Mouse (Mus musculus) ES-CJ7 (cell line): ENCODE measurements around the gene Col24a1.

Experiments used
- DNase-seq: peaks from one replicate; pipeline ENCODE4 v3.0.0; 2011; ENCODE audit warnings: low read depth, low spot score

The Col24a1 gene

GRCm38 (mm10) chr3:145353951-145354350, 61.7 kb downstream of the Col24a1 start:
- no peak for DNase-seq

GRCm38 (mm10) chr3:145356865-145357487, 64.7 kb downstream of the Col24a1 start:
- no peak for DNase-seq

GRCm38 (mm10) chr3:145365227-145365626, 73.0 kb downstream of the Col24a1 start:
- DNase-seq: peak; percentile 19

GRCm38 (mm10) chr3:145367176-145367717, 75.0 kb downstream of the Col24a1 start:
- DNase-seq: no peak

GRCm38 (mm10) chr3:145376298-145376697, 84.0 kb downstream of the Col24a1 start:
- no peak for DNase-seq

GRCm38 (mm10) chr3:145383095-145383494, 90.8 kb downstream of the Col24a1 start:
- DNase-seq: no peak

GRCm38 (mm10) chr3:145386434-145386833, 94.2 kb downstream of the Col24a1 start:
- no peak for DNase-seq

- DNase-seq: no peak
Observed at GRCm38 (mm10) chr3:145390681-145391080, 98.4 kb downstream of the Col24a1 start.

GRCm38 (mm10) chr3:145391986-145392659, 99.9 kb downstream of the Col24a1 start:
- no peak for DNase-seq

- DNase-seq: no peak
Observed at GRCm38 (mm10) chr3:145399173-145399572, 106.9 kb downstream of the Col24a1 start.

- DNase-seq: no peak
Observed at GRCm38 (mm10) chr3:145402257-145402656, 110.0 kb downstream of the Col24a1 start.

GRCm38 (mm10) chr3:145402994-145403393, 110.7 kb downstream of the Col24a1 start:
- no peak for DNase-seq

GRCm38 (mm10) chr3:145408045-145408444, 115.8 kb downstream of the Col24a1 start:
- DNase-seq: peak; percentile 56

GRCm38 (mm10) chr3:145412137-145412536, 119.9 kb downstream of the Col24a1 start:
- DNase-seq: peak; percentile 49

GRCm38 (mm10) chr3:145414362-145414761, 122.1 kb downstream of the Col24a1 start:
- DNase-seq: no peak

- no peak for DNase-seq
Observed at GRCm38 (mm10) chr3:145417809-145418208, 125.5 kb downstream of the Col24a1 start.

GRCm38 (mm10) chr3:145420421-145420820, 128.1 kb downstream of the Col24a1 start:
- no peak for DNase-seq

- DNase-seq: no peak
Observed at GRCm38 (mm10) chr3:145422044-145422443, 129.8 kb downstream of the Col24a1 start.

GRCm38 (mm10) chr3:145438352-145438751, 146.1 kb downstream of the Col24a1 start:
- DNase-seq: no peak

GRCm38 (mm10) chr3:145439086-145439485, 146.8 kb downstream of the Col24a1 start:
- DNase-seq: no peak

- no peak for DNase-seq
Observed at GRCm38 (mm10) chr3:145440993-145441392, 148.7 kb downstream of the Col24a1 start.

- DNase-seq: peak; percentile 18
Observed at GRCm38 (mm10) chr3:145442268-145442667, 150.0 kb downstream of the Col24a1 start.

- DNase-seq: peak; percentile 53
Observed at GRCm38 (mm10) chr3:145443167-145443566, 150.9 kb downstream of the Col24a1 start.
